Mouse (Mus musculus): ENCODE measurements at regions not wholly inside any gene's neighbourhood (a gene's known extent, or its start where the extent isn't known, plus 50 kb on each side); places are given as distances from the start of the nearest gene placed in this dataset.

GRCm38 (mm10) chr3:142941319-142942024 is 59.7 kb upstream of the Pkn2 start:
- DNase-seq (ENCODE audit: low read depth): peak; percentile 20

- no peak for DNase-seq (ENCODE audit: low read depth)
Measured at GRCm38 (mm10) chr3:142940874-142941273, 59.1 kb upstream of the Pkn2 start.

- DNase-seq (ENCODE audit: low read depth): no peak
Measured at GRCm38 (mm10) chr3:142939773-142940172, 58.0 kb upstream of the Pkn2 start.

- DNase-seq (ENCODE audit: low read depth): no peak
Measured at GRCm38 (mm10) chr3:142935949-142936348, 54.1 kb upstream of the Pkn2 start.

DNA sequence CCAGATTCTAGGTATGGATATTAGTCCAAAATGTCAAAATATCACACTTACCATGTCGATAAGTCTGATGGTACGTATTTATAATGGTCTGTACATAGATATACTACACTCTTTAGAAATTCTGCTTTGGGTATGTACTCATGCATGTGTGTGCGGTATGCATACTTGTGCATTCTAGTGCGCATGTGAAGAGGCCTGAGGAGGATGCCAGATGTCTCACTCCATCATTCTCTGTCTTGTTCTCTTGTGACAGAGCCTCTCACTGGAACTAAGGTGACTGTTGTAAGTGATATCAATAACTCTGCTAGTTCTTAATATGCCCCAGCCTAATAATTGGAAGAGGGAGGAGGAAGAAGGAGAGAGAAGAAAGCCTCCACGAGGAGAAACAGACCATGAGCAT is 52.5 kb upstream of the Pkn2 start:
- DNase-seq (ENCODE audit: low read depth): no peak

GRCm38 (mm10) chr3:142933684-142934259 is 52.0 kb upstream of the Pkn2 start:
- no peak for DNase-seq (ENCODE audit: low read depth)

Measured in fibroblast of lung, adult 2 months (primary cell).